Mouse (Mus musculus) cortical plate, adult 2 months (tissue): ENCODE results near the gene Enox1. TPM values are rescaled to one million over a fixed set of nuclear protein-coding genes. Genes with fewer than 3 reads are reported as not detected.

Source experiments
- H3K27ac ChIP-seq: fragments of 200-500 bp; 2 replicates; pipeline ENCODE4 v1.5.1; 2012; ENCODE audit warnings: low read length, control low read depth, inconsistent platforms; ENCODE audit not compliant: insufficient read depth
- H3K4me1 ChIP-seq: fragments of 200-500 bp; 2 replicates; pipeline ENCODE4 v1.6.1; 2011; ENCODE audit warnings: low read length; ENCODE audit not compliant: control insufficient read depth, insufficient read depth
- H3K4me3 ChIP-seq: fragments of 200-500 bp; 2 replicates; pipeline ENCODE4 v1.5.1; 2011; ENCODE audit warnings: mild to moderate bottlenecking, low read length, control low read depth; ENCODE audit not compliant: insufficient read depth
- CTCF ChIP-seq: fragments of 200-500 bp; IDR thresholded peaks from 2 replicates; pipeline ENCODE4 v1.5.1; 2011; ENCODE audit warnings: mild to moderate bottlenecking, control low read depth, low read length; ENCODE audit not compliant: insufficient read depth; ENCODE audit errors: extremely low read depth
- POLR2A ChIP-seq: fragments of 200-500 bp; IDR thresholded peaks from 2 replicates; pipeline ENCODE4 v1.6.1; 2011; ENCODE audit warnings: mild to moderate bottlenecking, low read length, control low read depth; ENCODE audit not compliant: insufficient read depth; ENCODE audit errors: extremely low read depth
- polyA plus RNA-seq: library from polyadenylated mRNA; depleted of rRNA; stranded (reverse); fragments of >200 nt; gene quantifications from 2 replicates; pipeline ENCODE4 v1.2.3, GENCODE M21; 2012

Enox1 gene
- polyA plus RNA-seq, 1 experiment, result 17.2 TPM

GRCm38 (mm10) chr14:77618131-77618805 lies 461.7 kb downstream of the Enox1 start:
- H3K4me3 ChIP-seq, result no peak overlapping the region
- peaks cover 3% of the 10 kb centered on the region; the same call in 1 of the 2 replicates for H3K4me1 ChIP-seq
- no peak for TF ChIP-seq POLR2A
- no peak for TF ChIP-seq CTCF
- H3K27ac ChIP-seq, result no peak overlapping the region

- TF ChIP-seq POLR2A (0 out of 2 replicates have a peak, but pooled peaks have one; percentile 5), CTCF (no peak)
These were observed 465.1 kb downstream of the Enox1 start for GRCm38 (mm10) chr14:77621473-77622264.

GRCm38 (mm10) chr14:77626557-77627507 lies 470.3 kb downstream of the Enox1 start:
- Histone ChIP-seq H3K4me1 (peaks cover 1% of the 10 kb centered on the region; the same call in 1 of the 2 replicates), H3K4me3 (no peak overlapping the region), H3K27ac (no peak overlapping the region)
- TF ChIP-seq POLR2A (no peak), CTCF (no peak)

More at GRCm38 (mm10) chr14:77621473-77622264, 465.1 kb downstream of the Enox1 start:
- H3K27ac ChIP-seq, result no peak overlapping the region; the same call in 1 of the 2 replicates
- no peak overlapping the region for H3K4me3 ChIP-seq
- peaks cover 3% of the 10 kb centered on the region; the same call in 1 of the 2 replicates for H3K4me1 ChIP-seq

- Histone ChIP-seq H3K27ac (no peak overlapping the region), H3K4me1 (no peaks in the 10 kb centered on the region), H3K4me3 (no peak overlapping the region)
- no peak for TF ChIP-seq POLR2A
- no peak for TF ChIP-seq CTCF
These were observed 476.1 kb downstream of the Enox1 start for GRCm38 (mm10) chr14:77632466-77633171.

GRCm38 (mm10) chr14:77633172-77633542 lies 476.6 kb downstream of the Enox1 start:
- Histone ChIP-seq H3K4me1 (no peaks in the 10 kb centered on the region), H3K4me3 (no peak overlapping the region), H3K27ac (no peak overlapping the region)
- TF ChIP-seq POLR2A, result no peak
- no peak for TF ChIP-seq CTCF

GRCm38 (mm10) chr14:77636931-77637330 lies 480.4 kb downstream of the Enox1 start:
- TF ChIP-seq CTCF (no peak), POLR2A (no peak)
- no peak overlapping the region for H3K27ac ChIP-seq
- no peaks in the 10 kb centered on the region for H3K4me1 ChIP-seq
- no peak overlapping the region for H3K4me3 ChIP-seq

GRCm38 (mm10) chr14:77638148-77638547 lies 481.6 kb downstream of the Enox1 start:
- TF ChIP-seq CTCF (no peak), POLR2A (no peak)
- H3K4me1 ChIP-seq, result no peaks in the 10 kb centered on the region
- no peak overlapping the region for H3K27ac ChIP-seq
- H3K4me3 ChIP-seq, result no peak overlapping the region

GRCm38 (mm10) chr14:77638616-77639015 lies 482.1 kb downstream of the Enox1 start:
- Histone ChIP-seq H3K4me3 (no peak overlapping the region), H3K4me1 (no peaks in the 10 kb centered on the region), H3K27ac (no peak overlapping the region)
- TF ChIP-seq CTCF, result no peak
- TF ChIP-seq POLR2A, result no peak

- TF ChIP-seq CTCF, result no peak
- TF ChIP-seq POLR2A, result no peak
- H3K27ac ChIP-seq, result no peak overlapping the region
These were observed 483.0 kb downstream of the Enox1 start for GRCm38 (mm10) chr14:77639586-77639985.

More at GRCm38 (mm10) chr14:77639586-77639985, 483.0 kb downstream of the Enox1 start:
- no peak overlapping the region for H3K4me3 ChIP-seq
- peaks cover under 1% of the 10 kb centered on the region; the same call in 1 of the 2 replicates for H3K4me1 ChIP-seq
